Mouse (Mus musculus) naive thymus-derived CD4-positive, alpha-beta T cell, adult 2 months (primary cell): ENCODE data around the gene Pacs2.

ENCODE experiments used
- DNase-seq: peaks from one replicate; pipeline ENCODE4 v3.0.0-alpha.2; 2011; ENCODE audit warnings: low read depth

Gene Pacs2

DNA sequence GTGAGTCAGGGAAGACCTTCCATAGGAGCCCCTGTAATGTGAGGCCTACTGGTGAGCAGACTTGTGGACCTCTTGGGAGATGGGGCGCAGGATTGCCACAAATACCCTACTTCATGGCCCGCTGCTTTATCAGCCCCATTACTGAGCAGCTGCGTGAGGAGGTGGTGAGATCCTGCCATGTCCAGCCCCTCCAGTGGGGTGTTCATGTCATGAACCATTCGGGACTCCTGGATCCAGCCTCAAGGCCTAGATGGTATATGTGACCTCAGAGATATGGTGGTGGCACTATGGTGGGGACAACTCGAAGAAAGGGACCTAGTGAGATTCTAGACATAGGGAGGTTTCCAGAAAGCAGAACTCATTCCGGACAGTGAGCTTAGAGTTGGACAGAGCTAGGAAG, 74.8 kb downstream of the Pacs2 start:
- DNase-seq, result no peak

DNA sequence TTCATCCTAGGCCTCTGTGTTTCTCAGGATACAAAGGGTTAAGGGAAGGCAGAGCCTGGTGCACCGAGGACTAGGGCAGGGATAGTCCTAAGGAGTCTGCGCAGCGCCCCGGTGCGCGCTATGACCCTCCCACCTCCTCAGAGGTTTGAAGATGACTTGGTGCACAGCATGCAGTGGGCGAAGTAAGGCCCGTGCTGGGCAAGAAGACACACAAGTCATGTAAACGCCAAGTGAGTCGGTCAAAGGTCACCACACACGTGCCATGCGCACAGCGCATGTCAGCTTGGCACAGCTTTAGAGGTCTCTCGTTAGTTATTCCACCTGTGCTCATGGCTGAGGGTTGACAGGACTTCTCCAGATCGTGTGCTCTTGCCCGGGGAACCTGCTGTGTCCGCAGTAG, 75.7 kb downstream of the Pacs2 start:
- no peak for DNase-seq

DNA sequence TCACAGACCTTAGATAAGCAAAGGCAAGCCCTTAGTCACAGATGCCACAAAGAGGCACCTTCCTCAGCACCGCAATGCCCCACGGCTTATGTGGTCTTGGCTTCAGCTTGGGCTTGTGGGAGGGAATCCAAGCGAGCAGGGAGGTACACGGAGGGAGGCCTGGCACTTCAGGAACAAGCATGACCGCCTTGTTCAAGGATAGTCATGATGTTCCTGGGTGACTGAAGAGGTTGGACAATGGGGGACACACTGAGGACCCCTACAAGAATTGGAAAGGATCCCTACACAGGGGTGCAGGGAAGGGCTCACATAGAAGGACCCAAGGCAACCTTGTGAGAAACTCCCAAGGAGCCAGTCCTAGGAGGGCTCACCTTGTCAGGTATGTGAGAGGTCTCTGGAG, 82.7 kb downstream of the Pacs2 start:
- no peak for DNase-seq

DNA sequence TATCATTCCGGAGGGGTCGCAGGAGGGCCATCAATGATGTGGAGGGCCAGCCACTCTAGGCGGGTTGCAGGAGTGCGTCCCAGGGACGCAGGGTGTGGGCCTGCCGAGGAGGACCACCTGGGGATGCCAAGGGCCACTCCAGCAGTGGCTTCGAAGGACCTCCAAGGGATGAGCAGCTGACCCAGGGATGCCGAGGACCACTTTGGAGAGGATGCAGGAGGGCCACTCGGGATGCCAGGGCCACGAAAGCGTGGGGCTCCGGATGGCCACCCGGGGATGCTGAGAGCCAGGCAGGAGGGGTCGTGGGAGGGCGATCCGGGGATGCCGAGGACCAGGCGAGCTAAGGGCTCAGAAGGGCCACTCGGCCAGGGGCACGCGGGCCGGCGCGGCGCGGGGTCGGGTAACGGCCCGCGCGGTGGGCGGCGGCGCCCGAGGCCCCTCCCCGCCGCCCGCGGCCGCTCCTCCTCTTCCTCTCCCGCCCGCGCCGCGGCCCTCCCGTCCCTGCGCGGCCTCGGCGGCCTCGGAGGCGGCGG, 83.5 kb downstream of the Pacs2 start, which contains the start of gene Mta1:
Gene Mta1, plus strand, starts transcription at position 530 of the 533 bp plus-strand sequence.
- peak; percentile 64 for DNase-seq

DNA sequence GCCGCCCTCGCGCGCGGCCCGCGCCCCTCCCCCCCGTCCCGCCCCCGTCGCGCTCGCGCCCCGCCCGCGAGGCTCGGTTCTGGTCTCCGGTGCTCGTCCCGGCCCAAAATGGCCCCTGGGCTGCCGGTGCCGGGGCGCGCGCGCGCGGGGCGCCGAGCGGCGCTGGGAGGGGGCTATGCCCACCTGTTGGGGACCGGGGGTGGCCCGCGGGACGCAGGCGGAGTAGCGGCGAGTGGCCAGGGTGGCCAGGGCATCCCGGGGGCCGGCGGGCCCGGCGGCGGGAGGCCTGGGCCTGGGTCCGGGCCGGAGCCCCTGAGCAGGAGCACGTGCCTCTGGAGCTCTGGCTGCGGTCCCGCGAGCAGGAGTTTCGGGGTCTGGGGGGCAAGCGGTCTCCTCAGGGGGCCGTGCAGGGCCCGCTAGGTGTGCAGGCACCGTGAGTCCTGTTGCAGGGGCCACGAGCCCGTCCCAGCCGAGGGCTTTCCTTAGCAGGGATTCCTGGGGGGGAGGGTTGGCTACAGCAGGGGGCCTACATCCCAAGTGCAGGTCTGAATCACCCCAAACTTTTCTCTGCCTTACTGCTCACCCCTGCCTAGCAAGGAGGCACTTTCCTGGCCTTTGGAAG, 84.3 kb downstream of the Pacs2 start:
- DNase-seq, result peak; percentile 52

DNA sequence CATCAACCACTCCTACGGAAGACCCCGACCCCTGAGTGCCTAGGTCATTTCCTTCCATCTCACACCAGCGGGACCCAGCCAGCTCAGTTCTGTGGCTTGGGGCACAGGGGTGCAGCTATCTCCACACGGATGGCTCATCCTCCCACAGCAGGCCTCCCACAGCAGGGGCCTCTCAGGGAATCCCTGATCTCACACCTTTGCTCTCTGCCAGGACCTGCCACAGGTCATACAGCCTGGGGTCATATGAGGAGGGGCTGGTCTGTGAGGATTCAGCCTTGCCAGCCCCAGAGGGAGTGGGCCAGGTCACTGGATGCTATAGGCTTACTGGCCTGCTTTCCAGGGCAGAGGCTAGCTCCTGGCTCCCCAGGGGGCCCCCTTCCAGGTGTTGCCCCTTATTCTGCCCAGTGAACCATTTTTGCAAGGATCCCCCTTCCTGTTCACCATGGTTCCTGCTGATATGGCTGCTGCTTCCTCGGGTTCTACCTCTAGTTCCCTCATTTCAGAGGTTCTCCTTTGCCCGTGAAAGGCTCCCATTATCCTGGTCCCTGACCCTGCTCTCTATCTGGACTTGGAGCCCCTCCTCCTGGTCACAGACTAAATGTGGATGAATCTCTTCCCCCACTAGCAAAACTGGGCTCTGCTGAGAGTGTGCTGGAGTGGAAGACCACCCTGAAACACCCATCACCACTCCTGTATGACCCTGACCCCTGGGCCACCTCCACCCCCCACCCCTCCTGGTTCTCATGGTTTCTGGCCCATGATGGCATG, 85.3 kb downstream of the Pacs2 start:
- peak; percentile 24 for DNase-seq

DNA sequence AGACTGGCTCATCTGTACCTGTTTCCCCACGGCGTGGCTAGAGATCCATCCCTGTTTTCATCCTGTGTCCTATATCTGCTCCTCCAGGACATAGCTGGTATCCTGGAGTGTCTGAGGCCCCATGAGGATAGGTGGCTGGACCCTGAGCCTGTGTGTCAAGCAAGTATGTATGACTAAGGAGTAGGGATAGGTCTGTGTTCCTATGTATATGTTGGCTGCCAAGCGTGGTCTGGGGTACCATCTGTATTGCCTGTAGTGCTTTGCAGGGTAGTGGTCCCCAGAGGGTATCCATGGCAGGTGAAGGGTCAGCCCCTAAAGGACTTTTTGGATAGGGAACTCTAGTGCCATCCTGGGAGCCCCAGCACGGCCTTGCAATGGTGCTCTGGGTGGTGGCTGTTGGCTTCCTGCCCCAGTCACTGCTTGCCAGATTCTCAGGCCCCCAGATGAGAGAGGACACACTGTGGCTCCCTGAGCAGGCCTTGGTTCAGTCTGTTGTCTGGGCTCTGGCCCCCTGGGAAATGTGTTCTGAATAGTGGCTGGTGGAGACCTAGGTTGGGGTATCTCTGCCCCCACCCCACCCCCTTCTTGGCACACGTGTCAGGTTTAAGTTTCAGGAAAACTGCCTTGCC, 86.3 kb downstream of the Pacs2 start:
- peak; percentile 29 for DNase-seq

DNA sequence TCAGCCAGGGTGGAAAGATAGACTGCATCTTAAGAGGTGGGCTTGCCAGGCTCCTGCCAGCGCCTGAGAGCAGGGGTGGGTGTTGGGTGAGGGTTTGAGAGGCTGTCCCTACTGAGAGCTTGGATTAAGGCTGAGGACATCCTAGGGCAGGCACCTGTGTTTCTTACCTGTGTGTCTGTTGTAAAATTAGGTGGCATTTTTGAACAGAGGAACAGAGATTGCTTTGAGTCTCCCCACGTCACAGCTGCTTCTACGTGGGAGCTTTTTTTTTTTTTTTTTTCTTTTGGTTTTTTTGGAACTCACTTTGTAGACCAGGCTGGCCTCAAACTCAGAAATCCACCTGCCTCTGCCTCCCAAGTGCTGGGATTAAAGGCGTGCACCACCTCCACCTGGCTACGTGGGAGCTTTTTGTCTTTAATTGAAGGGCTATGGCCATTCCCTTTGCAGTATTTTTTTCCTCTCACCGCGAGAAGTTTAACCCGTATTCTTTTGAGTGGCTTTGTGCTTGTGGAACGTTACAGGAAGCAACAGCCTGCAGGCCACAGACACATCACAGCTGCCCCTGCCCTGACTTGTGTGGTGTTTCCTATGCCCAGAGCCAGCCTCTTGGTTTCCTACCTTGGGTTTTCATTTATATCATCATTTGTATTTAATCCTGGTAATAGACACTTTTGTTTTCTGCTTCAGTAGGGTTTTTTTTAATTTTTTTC, 87.1 kb downstream of the Pacs2 start:
- DNase-seq, result peak; percentile 67

DNA sequence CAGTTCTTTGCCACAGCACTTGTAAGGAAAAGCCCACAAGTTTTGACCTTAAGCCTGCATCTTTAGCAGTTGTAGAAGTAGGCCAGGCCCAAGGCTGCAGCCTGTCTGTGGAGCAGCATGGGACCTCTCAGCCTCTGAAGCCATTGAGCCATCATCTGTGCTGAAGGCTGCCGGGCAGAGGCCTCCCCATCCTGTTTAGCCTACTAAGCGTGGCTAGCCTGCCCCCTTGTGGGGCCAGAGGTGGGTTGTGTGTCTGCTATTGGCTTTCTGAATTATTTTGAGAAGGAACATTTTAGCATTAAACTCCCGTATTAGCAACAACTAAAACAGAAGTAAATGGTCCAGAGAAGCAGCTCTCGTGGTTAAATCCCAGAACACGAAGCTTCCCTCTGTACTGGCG, 88.2 kb downstream of the Pacs2 start:
- peak; percentile 86 for DNase-seq

DNA sequence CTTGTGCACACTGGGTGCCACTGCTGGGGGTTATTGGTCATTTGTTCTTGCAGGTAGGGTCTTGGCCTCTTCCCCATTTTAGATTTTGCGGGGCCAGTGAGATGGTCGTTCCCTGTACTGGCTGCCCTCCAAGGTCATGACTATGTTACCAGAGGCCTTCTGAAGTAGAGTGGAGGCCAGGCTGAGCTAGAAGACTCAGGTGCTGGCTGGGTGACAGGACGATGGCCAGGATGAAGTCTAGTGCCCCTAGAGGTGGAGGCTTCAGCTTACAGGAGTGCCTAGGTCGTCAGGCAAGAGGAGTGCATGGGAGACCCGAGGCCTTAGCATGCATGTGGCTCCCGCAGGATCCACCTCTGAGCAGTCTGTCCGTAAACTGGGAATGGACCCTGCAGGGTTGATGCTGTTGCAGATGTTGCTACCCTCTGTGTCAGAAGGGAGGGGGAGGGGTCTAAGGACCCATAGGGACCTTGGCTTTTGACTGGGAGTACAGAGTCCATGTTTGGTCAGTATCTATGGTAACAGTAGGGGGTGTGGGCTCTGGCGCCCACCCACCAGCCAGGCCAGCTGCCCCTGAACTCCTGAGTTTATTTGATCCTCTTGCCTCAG, 89.6 kb downstream of the Pacs2 start:
- DNase-seq, result peak; percentile 60

DNA sequence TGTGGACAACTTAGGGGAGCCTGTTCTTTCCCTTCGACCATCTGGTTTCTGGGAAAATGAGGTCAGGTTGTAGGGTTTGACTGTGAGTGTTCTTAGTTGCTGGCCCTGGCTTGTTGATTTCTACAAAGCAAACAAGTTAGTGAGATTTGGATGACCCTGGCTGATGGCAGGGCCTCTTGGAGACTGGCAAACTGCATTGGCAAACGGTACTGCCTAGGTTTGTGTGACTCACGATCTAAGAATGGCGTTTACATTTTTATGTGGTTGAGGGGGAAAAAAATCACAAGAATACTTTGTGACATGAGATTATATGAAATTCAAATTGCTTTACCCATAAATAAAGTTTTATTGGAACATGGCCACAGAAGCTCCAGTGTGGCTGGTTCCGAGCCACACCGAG, 92.1 kb downstream of the Pacs2 start:
- no peak for DNase-seq

DNA sequence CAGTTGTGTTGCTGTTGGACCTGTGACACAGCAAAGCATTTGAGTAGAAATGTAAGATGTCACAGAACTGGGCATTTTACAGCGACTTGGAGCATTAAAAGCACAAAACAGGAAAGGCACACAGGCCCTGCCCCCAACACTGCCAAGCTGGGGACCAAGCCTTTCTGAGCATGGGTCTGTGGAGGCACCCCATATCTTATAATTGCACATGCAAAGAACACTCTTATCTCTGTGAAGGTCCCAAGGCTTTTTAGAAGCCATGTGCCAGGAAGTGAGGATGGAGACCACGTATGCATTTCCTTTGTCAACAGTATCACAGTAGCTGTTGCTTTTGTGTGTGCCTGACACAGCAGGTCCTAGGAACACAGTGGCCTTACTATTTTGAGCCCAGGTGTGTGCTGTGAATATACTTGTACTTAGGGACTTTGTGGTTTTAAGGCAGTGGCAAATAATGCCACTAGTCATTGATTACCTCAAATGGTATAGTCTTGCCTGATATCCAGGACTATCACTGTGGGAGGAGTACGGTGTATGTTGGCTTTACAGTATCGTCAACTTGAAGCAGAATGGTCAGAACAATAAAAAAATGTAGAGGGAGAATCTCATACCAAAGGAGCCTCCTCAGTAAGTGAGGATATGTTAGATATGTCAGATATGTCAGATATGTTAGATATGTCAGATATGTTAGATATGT, 93.3 kb downstream of the Pacs2 start:
- peak; percentile 30 for DNase-seq

DNA sequence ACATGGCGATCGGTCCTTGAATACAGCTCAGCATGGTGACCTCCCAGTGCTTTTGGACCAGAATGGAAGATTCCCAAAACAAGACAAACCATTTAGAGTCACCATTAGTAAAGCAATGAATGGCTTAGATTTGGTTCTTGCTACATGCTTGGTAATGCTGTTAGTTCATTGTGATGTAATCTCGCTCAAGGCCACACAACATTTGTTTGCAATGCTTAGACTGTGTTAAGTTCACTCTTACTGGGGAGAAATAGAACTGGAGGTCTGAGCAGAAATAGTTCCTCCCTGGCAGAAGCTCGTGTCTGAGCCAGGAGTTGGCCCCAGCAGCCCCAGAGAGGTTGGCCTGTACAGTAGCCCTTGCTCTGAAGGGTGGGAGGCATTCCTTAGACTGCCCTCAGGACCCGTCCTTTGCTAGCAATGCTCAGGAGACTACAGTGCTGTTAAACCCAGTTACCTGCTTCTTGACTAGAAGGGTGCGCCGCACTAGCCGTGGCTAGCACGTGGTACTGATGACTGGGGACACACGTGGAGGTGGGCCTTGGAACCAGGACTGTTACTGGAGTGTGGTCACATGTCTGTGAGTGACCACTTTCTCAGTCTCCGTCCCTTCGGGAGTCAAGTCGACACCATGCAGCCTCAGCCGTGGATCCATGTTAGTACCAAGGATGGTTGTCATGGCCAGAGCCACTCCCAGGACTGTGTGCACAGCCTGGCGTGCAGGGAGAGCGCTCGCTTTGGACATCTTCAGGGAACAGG, 94.4 kb downstream of the Pacs2 start:
- no peak for DNase-seq

DNA sequence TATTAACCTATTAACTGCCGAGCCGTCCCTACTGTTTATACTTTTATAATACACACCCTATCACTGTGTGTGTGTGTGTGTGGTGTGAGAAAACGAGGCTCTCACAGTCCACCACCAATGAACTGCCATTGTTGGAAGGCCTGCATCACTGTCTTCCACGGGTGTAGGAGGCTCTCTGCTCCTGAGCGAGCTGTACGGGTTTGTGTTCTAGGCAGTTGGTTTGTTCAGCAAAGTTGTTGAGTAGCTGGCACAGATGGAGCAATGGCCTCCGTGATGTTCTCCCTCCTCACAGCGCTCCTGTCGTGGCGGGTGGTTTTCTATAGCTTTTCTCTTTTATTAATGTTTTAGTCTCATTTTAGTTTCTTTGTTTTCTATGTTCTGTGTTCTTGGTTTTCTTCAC, 95.5 kb downstream of the Pacs2 start:
- DNase-seq, result no peak

DNA sequence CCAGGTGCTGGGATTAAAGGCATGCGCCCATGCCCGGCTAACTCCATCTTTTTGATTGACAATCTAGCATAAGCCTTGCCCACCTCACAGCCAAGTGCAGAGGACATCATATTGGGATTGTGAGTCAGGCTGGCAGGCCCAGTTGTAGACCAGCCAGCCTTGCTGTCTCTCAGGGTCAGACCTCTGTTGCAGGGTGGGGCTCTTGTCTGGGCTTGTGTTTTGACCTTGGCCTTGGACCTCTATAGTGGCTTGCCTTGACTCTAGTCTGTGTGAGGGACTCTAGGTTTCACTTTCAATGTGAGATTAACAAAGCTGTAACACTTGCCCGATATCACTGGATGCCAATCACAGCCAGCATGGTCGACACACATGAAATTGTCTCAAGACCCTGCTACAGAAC, 99.8 kb downstream of the Pacs2 start:
- DNase-seq, result no peak

DNA sequence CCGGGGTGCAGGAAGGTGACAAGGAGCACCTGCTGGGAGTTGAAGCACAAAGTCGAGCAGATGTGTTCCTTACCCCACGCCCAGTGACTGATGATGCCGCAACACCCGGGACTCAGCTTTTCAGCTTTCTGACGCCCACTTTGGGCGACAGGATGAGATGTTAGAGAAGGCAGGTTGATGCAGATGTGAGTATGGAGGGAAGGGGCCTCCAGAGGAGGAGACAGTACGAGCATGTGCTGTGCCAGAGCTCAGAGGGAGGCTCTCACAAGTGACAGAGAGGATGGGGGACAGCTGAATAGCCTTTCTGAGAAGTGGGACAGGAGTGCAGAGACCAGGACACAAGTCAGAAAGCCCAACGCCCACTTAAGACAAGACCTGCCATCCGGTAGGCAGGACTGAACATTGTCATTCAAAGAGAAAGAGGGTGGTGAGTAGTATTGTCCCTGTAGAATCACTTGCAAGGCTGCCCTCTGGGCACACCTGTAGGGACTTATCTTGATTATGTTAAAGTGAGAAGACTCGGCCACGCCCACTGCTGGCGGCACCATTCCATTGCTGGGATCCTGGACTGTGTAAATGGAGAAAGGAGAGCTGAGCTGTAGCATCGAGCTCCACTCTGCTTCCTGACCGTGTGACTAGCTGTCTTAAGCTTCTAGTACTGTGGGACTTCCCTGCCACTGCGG, 100.7 kb downstream of the Pacs2 start:
- no peak for DNase-seq

DNA sequence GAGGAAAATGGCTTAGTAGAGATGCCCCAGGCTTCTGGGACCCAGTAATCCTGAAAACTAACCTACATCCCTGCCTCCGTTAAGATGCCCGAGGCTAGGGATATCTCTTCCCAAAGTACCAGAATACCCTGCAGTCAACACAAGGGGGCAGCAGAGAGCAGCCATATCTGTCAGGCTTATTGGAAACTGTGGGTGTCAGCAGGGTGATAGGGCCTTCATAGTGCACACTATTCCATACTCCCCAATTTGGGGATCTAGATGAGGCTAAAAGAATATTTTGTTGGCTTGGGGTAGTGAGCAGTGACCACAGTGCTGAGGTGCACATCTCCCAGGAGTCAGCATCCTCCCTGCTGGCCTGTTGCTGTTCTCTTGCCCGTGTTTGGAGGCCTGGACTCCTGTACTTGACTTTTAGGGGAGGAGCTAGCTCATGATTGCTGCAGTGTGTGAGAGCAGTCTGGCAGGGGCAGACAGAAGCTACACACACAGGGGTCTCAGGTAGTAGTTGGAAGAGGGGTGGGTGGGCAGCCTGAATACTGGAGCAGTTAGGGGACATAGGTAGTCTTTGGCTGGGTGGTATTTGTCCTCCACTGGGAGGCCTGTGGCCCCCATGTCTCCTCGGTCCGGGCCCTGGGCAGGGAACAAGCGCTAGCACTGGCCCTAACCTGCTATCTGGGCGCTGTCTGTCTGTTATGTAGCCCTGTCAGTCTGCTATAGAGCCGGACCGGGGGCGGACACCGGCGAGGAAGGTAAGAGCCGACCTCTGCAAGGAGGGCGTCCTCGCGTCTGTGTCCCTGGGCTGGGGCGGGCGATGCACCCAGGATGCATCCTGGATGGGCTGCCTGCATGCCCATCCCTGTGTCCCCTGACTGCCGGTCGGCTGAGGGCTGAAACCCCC, 105.5 kb downstream of the Pacs2 start:
- DNase-seq, result peak; percentile 83
